Mouse (Mus musculus): ENCODE data around the gene Agbl4. TPM values are rescaled to one million over a fixed set of nuclear protein-coding genes. Genes with fewer than 3 reads are reported as not detected.

The Agbl4 gene
- polyA plus RNA-seq, 1 experiment: not detected

GRCm38 (mm10) chr4:111501441-111501840, 1104.0 kb downstream of the Agbl4 start:
- no peaks in the 10 kb centered on the region for H3K36me3 ChIP-seq (ENCODE audit: control insufficient read depth)
- H3K27me3 ChIP-seq (ENCODE audit: control insufficient read depth): no peaks in the 10 kb centered on the region
- TF ChIP-seq GATA1 (IDR thresholded peaks at IDR 0.05; ENCODE audit: low read length): peak; percentile 66
- TF ChIP-seq TAL1 (IDR thresholded peaks at IDR 0.05; ENCODE audit: low read length): peak; percentile 66
- peaks cover 65% of the 10 kb centered on the region for H3K4me1 ChIP-seq (ENCODE audit: control insufficient read depth)
- no peaks in the 10 kb centered on the region for H3K9me3 ChIP-seq (ENCODE audit: control insufficient read depth, low read length)
- peak overlapping the region; percentile 39 for H3K4me3 ChIP-seq (replicated peaks)

- TF ChIP-seq TAL1 (IDR thresholded peaks at IDR 0.05; ENCODE audit: low read length) (no peak), GATA1 (IDR thresholded peaks at IDR 0.05; ENCODE audit: low read length) (no peak)
- H3K27me3 ChIP-seq (ENCODE audit: control insufficient read depth): no peaks in the 10 kb centered on the region
- H3K36me3 ChIP-seq (ENCODE audit: control insufficient read depth): no peaks in the 10 kb centered on the region
- H3K4me1 ChIP-seq (ENCODE audit: control insufficient read depth): peaks cover 80% of the 10 kb centered on the region
- no peaks in the 10 kb centered on the region for H3K9me3 ChIP-seq (ENCODE audit: control insufficient read depth, low read length)
- H3K4me3 ChIP-seq (replicated peaks): peak overlapping the region; percentile 59
These were observed 1105.7 kb downstream of the Agbl4 start for GRCm38 (mm10) chr4:111502965-111503727.

- Histone ChIP-seq H3K9me3 (ENCODE audit: control insufficient read depth, low read length) (no peaks in the 10 kb centered on the region), H3K27me3 (ENCODE audit: control insufficient read depth) (no peaks in the 10 kb centered on the region; the same call in 1 of the 2 replicates), H3K36me3 (ENCODE audit: control insufficient read depth) (no peaks in the 10 kb centered on the region), H3K4me3 (replicated peaks) (no peak overlapping the region), H3K4me1 (ENCODE audit: control insufficient read depth) (peaks cover 65% of the 10 kb centered on the region)
- TF ChIP-seq TAL1 (IDR thresholded peaks at IDR 0.05; ENCODE audit: low read length) (no peak), GATA1 (IDR thresholded peaks at IDR 0.05; ENCODE audit: low read length) (no peak)
These were observed 1107.5 kb downstream of the Agbl4 start for GRCm38 (mm10) chr4:111504952-111505351.

GRCm38 (mm10) chr4:111510129-111510528, 1112.7 kb downstream of the Agbl4 start:
- Histone ChIP-seq H3K27me3 (ENCODE audit: control insufficient read depth) (peaks cover 4% of the 10 kb centered on the region; the same call in 1 of the 2 replicates), H3K36me3 (ENCODE audit: control insufficient read depth) (no peaks in the 10 kb centered on the region), H3K9me3 (ENCODE audit: control insufficient read depth, low read length) (no peaks in the 10 kb centered on the region; the same call in 1 of the 2 replicates), H3K4me3 (replicated peaks) (no peak overlapping the region), H3K4me1 (ENCODE audit: control insufficient read depth) (peaks cover 20% of the 10 kb centered on the region)
- TF ChIP-seq TAL1 (IDR thresholded peaks at IDR 0.05; ENCODE audit: low read length): no peak
- TF ChIP-seq GATA1 (IDR thresholded peaks at IDR 0.05; ENCODE audit: low read length): no peak

GRCm38 (mm10) chr4:111513921-111514320, 1116.5 kb downstream of the Agbl4 start:
- H3K27me3 ChIP-seq (ENCODE audit: control insufficient read depth): peaks cover 4% of the 10 kb centered on the region
- no peaks in the 10 kb centered on the region for H3K36me3 ChIP-seq (ENCODE audit: control insufficient read depth)
- TF ChIP-seq TAL1 (IDR thresholded peaks at IDR 0.05; ENCODE audit: low read length) (no peak), GATA1 (IDR thresholded peaks at IDR 0.05; ENCODE audit: low read length) (no peak)
- peaks cover 9% of the 10 kb centered on the region for H3K9me3 ChIP-seq (ENCODE audit: control insufficient read depth, low read length)
- no peak overlapping the region for H3K4me3 ChIP-seq (replicated peaks)
- H3K4me1 ChIP-seq (ENCODE audit: control insufficient read depth): peaks cover 20% of the 10 kb centered on the region

GRCm38 (mm10) chr4:111516136-111516535, 1118.7 kb downstream of the Agbl4 start:
- peaks cover 26% of the 10 kb centered on the region for H3K4me1 ChIP-seq (ENCODE audit: control insufficient read depth)
- H3K27me3 ChIP-seq (ENCODE audit: control insufficient read depth): peaks cover 4% of the 10 kb centered on the region; the same call in 1 of the 2 replicates
- TF ChIP-seq GATA1 (IDR thresholded peaks at IDR 0.05; ENCODE audit: low read length) (no peak), TAL1 (IDR thresholded peaks at IDR 0.05; ENCODE audit: low read length) (peak; percentile 39; the same call in 2 of the 3 replicates)
- peaks cover 9% of the 10 kb centered on the region for H3K9me3 ChIP-seq (ENCODE audit: control insufficient read depth, low read length)
- H3K4me3 ChIP-seq (replicated peaks): no peak overlapping the region
- H3K36me3 ChIP-seq (ENCODE audit: control insufficient read depth): no peaks in the 10 kb centered on the region

- H3K4me1 ChIP-seq (ENCODE audit: control insufficient read depth): peaks cover 26% of the 10 kb centered on the region
- TF ChIP-seq TAL1 (IDR thresholded peaks at IDR 0.05; ENCODE audit: low read length) (no peak), GATA1 (IDR thresholded peaks at IDR 0.05; ENCODE audit: low read length) (no peak)
- no peak overlapping the region for H3K4me3 ChIP-seq (replicated peaks)
- H3K36me3 ChIP-seq (ENCODE audit: control insufficient read depth): no peaks in the 10 kb centered on the region
- H3K27me3 ChIP-seq (ENCODE audit: control insufficient read depth): peaks cover 4% of the 10 kb centered on the region; the same call in 1 of the 2 replicates
- peaks cover 9% of the 10 kb centered on the region for H3K9me3 ChIP-seq (ENCODE audit: control insufficient read depth, low read length)
These were observed 1119.8 kb downstream of the Agbl4 start for GRCm38 (mm10) chr4:111517063-111517792.

GRCm38 (mm10) chr4:111518191-111518590, 1120.7 kb downstream of the Agbl4 start:
- Histone ChIP-seq H3K4me3 (replicated peaks) (no peak overlapping the region), H3K9me3 (ENCODE audit: control insufficient read depth, low read length) (peaks cover 9% of the 10 kb centered on the region), H3K27me3 (ENCODE audit: control insufficient read depth) (peaks cover 4% of the 10 kb centered on the region; the same call in 1 of the 2 replicates), H3K36me3 (ENCODE audit: control insufficient read depth) (no peaks in the 10 kb centered on the region), H3K4me1 (ENCODE audit: control insufficient read depth) (peaks cover 26% of the 10 kb centered on the region)
- TF ChIP-seq TAL1 (IDR thresholded peaks at IDR 0.05; ENCODE audit: low read length) (no peak), GATA1 (IDR thresholded peaks at IDR 0.05; ENCODE audit: low read length) (no peak)

- H3K4me1 ChIP-seq (ENCODE audit: control insufficient read depth): peaks cover 26% of the 10 kb centered on the region
- H3K27me3 ChIP-seq (ENCODE audit: control insufficient read depth): no peaks in the 10 kb centered on the region; the same call in 1 of the 2 replicates
- H3K4me3 ChIP-seq (replicated peaks): no peak overlapping the region
- peaks cover 9% of the 10 kb centered on the region for H3K9me3 ChIP-seq (ENCODE audit: control insufficient read depth, low read length)
- H3K36me3 ChIP-seq (ENCODE audit: control insufficient read depth): no peaks in the 10 kb centered on the region
- TF ChIP-seq GATA1 (IDR thresholded peaks at IDR 0.05; ENCODE audit: low read length): no peak
- no peak for TF ChIP-seq TAL1 (IDR thresholded peaks at IDR 0.05; ENCODE audit: low read length)
These were observed 1121.8 kb downstream of the Agbl4 start for GRCm38 (mm10) chr4:111519267-111519666.

Data from erythroblast, embryonic 14.5 days (primary cell).